In genomic region chr10:59109015-59109414, GRCm38 (mm10) we compare ENCODE assay signal across 7 mouse cellular contexts.
DNase-seq lines count a peak whose midpoint lies in the region; ATAC-seq and TF ChIP-seq lines count a peak whose summit lies in the region.

No protein-coding gene starts in this region.

- no peaks in the 10 kb centered on the region for H3K36me3 ChIP-seq in G1E (replicated peaks)
- H3K36me3 ChIP-seq in embryonic facial prominence, embryonic 14.5 days (ENCODE audit: control insufficient read depth, insufficient read depth, low read length) = peaks cover 5% of the 10 kb centered on the region; the same call in 1 of the 2 replicates

- peak; percentile 8 for DNase-seq in G1E (ENCODE audit: low spot score)
- peak; percentile 86 for DNase-seq in adrenal gland, postnatal 10 days
- peak; percentile 49 for DNase-seq in embryonic facial prominence, embryonic 14.5 days (ENCODE audit: low spot score)
- DNase-seq in heart, postnatal 25 days (ENCODE audit: low spot score) = peak; percentile 26
- peak; percentile 80 to 86 for DNase-seq in layer of hippocampus, postnatal 14 days (ENCODE audit: low spot score in 2 of 2)
- DNase-seq in right cerebral cortex, postnatal 36 days (ENCODE audit: low spot score in 2 of 2) = peak; percentile 42 to 58

- intact Hi-C loops in heart, postnatal 25 days (cut with DNase I) = loop anchor here (1.0 kb wide), 2 partner anchors 40 to 183 kb away; no protein-coding TSS in a partner anchor

- ATAC-seq in G1E (ENCODE audit: extremely low read depth, insufficient number of reproducible peaks, low FRiP score, poor library complexity, severe bottlenecking) = no peak
- ATAC-seq in embryonic facial prominence, embryonic 14.5 days (ENCODE audit: low read depth) = no peak
- ATAC-seq in megakaryocyte progenitor cell, adult 5-6 weeks (replicated peaks; ENCODE audit: poor library complexity) = peak; percentile 91

- no peak overlapping the region for H3K4me2 ChIP-seq in embryonic facial prominence, embryonic 14.5 days (ENCODE audit: low read depth, low read length)

- H3K4me3 ChIP-seq in G1E (ENCODE audit: low read depth, low read length) = no peak overlapping the region
- no peak overlapping the region for H3K4me3 ChIP-seq in embryonic facial prominence, embryonic 14.5 days (ENCODE audit: low read depth, low read length)

- H3K9ac ChIP-seq in embryonic facial prominence, embryonic 14.5 days (ENCODE audit: low read depth, low read length) = no peak overlapping the region

- H3K9me3 ChIP-seq in G1E (replicated peaks) = no peaks in the 10 kb centered on the region
- H3K9me3 ChIP-seq in embryonic facial prominence, embryonic 14.5 days (ENCODE audit: control insufficient read depth, low read length) = no peaks in the 10 kb centered on the region

- no peaks in the 10 kb centered on the region for H3K27me3 ChIP-seq in G1E (ENCODE audit: insufficient read depth, low read length)
- no peaks in the 10 kb centered on the region for H3K27me3 ChIP-seq in embryonic facial prominence, embryonic 14.5 days (replicated peaks; ENCODE audit: control insufficient read depth, insufficient read depth, low read length)

- no peaks in the 10 kb centered on the region for H3K4me1 ChIP-seq in G1E (ENCODE audit: insufficient read depth, low read depth, low read length)
- H3K4me1 ChIP-seq in embryonic facial prominence, embryonic 14.5 days (ENCODE audit: control insufficient read depth, insufficient read depth, low read length) = no peaks in the 10 kb centered on the region

- TF ChIP-seq CTCF in G1E (IDR thresholded peaks at IDR 0.05; ENCODE audit: low read depth, low read length) = peak; percentile 51

- 35% methylated on average over 2 of the region's 2 CpGs for WGBS in embryonic facial prominence, embryonic 14.5 days

- H3K27ac ChIP-seq in embryonic facial prominence, embryonic 14.5 days (replicated peaks; ENCODE audit: low read depth, low read length) = no peak overlapping the region

Comparison
In these comparisons a context has a peak if more than half of its experiments do, and no peak if none do; other contexts are left out.
1. DNase-seq: peak in every context shown above with its lines; median percentile 86 in adrenal gland, postnatal 10 days; 83 in layer of hippocampus, postnatal 14 days; 50 in right cerebral cortex, postnatal 36 days; 49 in embryonic facial prominence, embryonic 14.5 days; 26 in heart, postnatal 25 days; 8 in G1E.